Mouse (Mus musculus) gastrocnemius, postnatal 10 days (tissue): ENCODE results near the gene Tcerg1l. TPM values are rescaled to one million over a fixed set of nuclear protein-coding genes. Genes with fewer than 3 reads are reported as not detected.
A peak's percentile ranks its signal among the peaks of the same experiment; 100 is the strongest.

ENCODE experiments used
- DNase-seq: peaks from one replicate; pipeline ENCODE4 v3.0.0; 2021; ENCODE audit warnings: mixed read lengths
- total RNA-seq, 2 experiments: library from RNA; stranded (reverse); gene quantifications; 2 replicates each; pipeline ENCODE4 v1.2.3; 2021

Tcerg1l gene
- total RNA-seq, 2 experiments from 2014 or later, result 0.19 to 0.25 TPM

DNA sequence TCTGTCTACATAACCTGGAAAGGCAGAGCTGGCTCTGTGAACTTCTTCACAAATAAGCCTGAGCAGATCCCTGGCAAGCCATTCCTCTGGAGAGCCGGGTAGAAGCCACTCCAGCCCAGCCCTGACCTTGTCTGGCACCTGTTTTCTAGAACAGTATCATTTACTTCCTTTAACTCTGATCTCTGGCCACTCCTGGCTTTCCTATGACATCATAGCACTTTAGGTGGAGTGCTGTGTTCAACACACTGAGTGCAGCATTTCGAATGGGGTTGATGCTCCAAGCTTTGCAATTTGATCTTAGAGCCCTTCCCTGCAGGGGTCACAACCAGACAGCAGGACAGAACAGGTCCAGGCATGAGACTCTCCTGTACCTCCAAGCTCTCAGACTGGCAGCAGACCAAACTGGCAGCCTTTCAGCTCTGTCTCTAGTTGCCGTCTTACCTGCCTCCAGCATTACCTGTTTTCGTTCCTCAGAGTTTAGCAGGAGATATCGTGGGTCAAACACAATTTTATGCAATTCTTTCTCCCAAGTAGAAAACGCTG lies 179.9 kb downstream of the Tcerg1l start:
- no peak for DNase-seq

DNA sequence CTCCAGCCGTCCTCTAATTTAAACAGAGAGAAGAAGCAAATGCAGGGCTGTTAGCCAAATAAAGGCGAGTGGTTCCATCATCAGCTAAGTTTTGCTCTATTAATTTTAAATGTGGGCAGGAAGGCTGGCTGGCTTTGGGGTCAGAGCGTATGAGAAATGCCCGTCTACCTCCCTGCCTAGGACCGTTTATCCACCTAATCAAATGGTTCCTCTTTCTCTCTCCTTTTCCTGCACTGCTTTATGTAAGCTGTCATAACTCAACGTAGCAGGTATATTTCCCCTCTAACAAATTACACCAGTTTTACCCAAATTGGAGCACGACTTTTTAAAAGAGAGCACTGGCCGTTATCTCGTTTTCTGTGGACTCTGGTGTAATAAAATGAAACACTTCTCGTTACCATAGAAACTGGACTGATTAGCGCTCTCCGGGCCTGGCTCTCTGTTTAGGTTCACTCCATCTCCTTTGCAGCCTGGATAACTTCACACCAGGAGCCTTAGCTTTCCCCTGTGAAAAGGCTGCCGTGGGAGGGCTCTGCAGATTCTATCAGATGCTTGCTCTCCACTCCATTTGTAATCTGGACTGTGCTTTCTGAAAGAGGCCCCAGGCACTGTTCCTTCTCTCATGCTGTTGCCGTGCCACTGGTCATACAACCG lies 182.2 kb downstream of the Tcerg1l start:
- no peak for DNase-seq

DNA sequence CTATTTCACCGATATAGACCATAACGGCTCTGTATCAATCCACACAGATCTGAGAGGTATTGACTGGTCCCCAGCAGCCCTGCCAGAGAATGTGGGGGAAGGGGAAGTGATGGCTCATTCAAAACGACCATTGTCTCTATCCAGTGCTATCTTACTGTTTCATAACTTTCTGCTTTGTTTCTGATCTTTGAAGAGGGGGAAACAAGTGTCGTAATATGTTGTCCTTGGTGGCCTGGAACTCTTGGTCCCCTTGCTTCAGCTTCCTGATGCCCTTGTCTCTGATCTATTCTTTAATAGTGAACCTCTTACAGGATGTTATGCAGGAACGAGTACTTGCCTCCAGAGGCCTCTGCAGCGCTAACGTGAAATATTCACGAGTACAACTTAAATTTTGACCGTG lies 182.8 kb downstream of the Tcerg1l start:
- DNase-seq, result no peak

DNA sequence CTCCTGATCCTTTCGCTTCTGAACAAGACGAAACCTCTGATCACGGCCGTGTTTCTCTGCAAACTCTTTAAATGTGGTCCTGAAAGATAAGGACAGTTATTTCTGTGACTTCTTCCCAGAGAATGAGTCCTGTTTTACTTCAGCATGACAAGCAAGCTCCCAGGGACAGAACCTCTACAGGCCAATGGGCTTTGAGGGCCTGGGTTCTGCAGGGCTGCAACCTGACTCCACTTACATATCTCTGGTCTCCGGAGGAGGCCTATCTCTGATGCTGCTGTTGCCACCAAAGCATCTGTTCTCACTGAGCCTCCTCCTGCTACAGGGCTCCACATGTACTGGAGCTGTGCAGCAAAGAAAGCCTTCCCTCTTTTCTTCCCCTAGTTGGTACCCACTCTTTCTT lies 187.8 kb downstream of the Tcerg1l start:
- DNase-seq, result no peak

DNA sequence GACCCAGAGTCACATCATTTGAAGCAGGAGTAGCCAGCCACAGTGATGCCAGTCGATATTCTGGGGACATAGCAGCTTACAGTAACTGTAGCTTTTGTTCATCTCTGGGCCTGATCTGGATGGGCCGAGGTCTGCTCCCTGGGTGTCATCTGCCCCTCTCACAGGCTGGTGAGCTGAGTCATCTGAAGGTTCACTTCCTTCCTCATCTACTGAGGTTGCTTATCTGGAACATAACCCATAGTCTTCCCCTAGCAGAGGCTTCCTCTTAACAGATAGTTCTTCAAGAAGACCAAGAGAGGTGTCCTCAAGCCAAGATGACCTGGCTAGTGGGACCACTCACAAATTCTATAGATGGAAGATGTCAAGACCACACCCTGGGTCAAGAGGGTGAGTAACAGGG lies 192.4 kb downstream of the Tcerg1l start:
- no peak for DNase-seq

DNA sequence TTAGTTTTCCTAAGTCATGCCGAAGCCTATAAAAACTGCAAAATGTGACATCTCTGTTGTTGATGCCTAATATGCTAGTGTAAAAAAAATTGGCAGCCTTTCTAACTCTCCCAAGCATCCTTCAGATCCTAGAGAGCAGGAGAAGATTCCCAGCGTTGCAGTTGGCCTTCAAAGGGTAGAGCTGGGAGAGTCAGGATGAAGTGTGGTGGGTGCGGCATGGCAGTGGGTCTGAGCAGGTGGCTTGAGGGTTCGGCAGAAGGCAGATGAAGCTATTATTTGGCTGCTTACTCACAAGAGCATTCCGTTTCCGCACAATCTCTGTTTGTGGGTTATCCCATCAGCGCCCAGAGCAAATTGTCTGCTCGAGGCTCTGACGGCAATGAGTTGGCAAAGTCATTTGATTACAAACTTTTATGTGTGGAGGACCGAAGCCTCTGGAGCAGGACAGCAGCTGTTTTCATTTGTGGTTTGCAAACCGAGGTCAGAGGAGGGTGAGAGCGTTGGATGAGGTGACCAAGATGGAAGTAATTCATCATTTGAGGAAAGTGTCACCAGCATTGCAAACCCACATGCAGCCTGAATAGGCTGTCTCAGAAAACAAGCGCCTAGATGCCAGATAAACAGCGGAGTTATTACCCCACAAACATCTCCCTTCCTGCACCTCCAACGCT lies 195.2 kb downstream of the Tcerg1l start:
- no peak for DNase-seq

DNA sequence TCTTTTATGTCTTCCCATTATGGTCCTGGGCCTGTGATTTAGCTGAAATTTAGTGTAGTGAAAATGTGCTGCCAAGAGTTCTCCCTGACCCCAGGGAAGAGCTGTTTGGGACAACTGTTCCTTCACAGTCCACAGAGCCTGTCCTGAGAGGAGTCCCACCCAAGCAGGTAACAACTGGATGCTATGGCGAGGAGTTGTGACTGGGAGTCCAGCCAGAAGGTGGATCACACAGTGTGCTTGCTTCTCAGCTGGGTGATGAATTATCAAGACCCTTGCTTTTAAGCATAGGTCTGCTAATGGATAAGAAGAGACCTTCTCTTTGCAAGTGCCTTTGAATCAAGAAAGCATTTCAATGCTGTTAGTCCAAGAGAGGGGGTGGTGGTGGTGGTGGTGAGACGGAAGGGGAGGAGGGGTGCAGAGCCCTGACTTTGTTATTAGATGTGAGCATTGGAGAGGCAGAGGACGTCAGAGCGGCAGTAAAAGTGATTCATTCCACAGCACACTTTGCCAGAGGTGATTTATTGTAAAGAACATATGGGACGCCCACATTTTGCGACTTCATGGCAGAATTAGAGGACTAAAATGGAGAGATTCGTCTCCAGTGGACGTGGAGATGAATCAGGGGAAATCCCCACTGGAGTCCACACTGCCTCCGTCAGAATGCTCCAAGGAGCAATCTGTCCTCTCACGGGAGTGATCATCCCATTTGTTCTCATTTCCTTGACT lies 198.0 kb downstream of the Tcerg1l start:
- no peak for DNase-seq

DNA sequence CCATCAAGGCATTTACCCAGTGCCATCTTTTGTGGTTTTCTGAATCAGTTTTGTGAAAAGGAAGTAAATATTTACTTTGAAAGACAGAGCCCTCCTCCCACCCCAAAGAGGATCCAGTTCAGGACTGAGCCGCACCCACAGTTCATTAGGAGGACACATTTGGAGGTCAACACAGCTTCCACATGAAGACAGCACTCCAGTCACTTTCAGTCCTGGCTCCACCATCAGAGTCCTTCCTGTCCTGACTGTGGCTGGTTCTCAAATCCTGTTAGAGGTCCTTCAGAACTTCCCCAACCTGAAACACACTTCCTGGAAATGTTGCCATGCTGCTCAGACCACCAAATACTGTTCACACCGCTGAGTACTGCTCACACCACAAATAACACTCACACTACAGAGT lies 201.4 kb downstream of the Tcerg1l start:
- no peak for DNase-seq

DNA sequence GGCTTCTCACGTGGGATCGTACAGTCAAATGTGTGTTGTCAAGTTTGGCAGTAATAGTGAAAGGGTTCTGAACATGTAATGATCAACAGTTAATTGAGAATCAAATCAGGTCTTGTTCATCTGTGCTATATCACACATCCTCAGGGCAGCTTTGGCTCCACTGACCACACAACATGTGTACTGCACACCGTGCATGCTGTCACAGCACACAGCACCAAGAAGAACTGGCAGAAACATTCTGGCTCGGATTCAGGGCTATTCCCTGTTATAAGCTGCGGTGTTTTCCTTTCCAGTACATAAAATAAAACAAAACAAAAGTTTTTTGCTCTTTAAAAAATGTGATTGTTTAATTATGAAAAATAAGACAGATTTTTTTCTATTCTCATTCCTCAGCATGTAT lies 213.3 kb downstream of the Tcerg1l start:
- DNase-seq, result no peak

DNA sequence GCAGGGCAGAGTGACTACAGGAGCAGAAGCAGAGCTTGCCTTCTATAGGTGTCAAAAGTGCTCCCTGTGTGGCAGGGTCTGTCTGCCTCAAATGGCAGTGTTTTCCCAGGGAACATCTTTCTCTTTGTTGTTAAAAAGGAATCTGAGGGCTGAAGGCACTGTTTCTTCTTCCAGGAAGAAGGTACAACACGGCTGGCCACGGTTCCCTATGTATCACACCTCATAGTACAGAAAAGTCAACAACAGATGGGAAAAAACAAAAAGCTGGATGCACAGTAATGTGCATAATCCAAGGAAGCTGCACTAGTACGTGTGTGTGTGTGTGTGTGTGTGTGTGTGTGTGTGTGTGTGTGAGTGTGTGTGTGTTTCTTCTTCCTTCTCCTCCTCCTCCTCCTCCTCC lies 215.3 kb downstream of the Tcerg1l start:
- DNase-seq, result no peak

DNA sequence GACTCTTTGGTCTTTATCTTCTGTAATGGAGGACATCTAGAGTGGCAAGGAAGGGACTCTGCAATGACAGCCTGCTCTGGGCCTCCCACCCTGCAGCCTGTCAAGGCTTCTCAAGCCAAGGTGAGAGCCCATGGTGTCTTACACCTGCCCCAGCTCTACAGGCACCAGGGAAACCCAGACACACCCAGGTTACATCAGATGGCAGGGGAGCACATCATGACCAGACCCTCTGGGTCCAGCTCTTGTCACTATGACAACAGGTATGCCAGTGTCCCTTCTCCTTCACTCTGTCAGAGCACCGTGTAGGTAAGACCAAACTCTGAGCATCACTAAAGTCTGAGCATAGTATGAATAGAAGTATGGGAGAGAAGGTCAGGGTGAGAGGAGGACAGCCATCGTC lies 218.9 kb downstream of the Tcerg1l start:
- no peak for DNase-seq

DNA sequence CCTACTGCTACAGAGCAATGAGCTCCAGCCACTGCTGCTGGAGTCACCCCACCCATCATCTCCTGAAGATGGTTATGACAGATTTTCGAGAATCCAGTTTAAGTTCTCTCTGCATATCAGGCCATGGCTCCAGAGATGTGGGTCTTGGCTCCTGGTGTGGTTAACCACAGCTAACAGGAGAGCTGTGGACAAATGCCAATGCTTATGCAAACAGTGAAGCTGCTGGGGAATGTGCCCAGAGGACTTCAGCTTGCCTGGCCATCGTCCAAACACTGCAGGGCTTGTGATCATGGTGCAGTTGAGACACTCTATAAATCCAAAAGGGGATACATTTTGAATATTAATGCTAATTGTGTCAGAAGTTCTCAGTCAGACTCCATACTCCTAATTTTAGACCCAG lies 221.5 kb downstream of the Tcerg1l start:
- peak; percentile 8 for DNase-seq

DNA sequence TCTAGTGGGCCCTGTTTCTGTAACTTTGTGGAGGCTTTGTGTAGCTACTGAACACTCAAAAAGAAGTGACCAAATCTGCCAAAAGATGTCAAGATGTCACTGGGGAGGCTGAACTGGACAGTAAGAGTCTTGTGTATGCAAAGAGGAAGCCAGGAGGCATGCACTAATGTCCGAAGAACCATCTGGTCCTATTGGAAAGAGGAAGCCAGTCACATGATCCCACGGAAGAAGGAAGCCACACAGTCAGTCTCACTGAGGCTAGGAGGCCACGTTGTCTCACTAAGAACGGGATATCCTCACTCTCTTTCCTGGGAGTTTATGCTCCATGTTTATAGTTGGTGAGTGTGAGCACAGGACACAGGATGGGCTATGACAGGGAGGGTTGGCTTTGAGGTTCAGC lies 227.1 kb downstream of the Tcerg1l start:
- DNase-seq, result no peak
